ENCODE assay signal across 25 mouse cellular contexts in the genomic region with DNA sequence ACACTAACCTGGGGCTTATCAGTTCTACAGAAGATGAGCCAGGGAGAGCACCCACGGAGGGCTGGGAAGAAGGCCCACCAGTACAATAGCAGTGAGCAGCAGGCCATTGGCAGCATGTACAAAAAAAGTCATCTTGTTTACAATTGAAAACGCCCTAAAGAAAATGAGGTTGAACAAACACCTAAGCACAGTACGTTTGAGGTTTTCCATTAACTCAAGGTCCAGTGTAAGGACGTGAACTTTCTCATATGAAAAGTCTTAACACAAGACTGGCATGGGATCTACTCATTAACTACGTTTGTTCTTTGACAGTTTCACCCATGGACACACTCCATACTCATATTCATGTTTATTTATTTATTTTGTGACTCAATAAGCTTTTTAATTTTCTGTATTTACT.
"Had no signal": no experiment of that assay in that cellular context is flagged by ENCODE, and none has a peak within 500 bp of the region (broad histone marks: within the 10 kb centered on the region; RNA-seq: fewer than 3 reads in every experiment).

No protein-coding gene starts in this region.

- DNase-seq: forebrain, postnatal 0 days; gastrocnemius, postnatal 14 days; gastrocnemius, postnatal 36 days; heart, adult 18-20 months; heart, postnatal 10 days; heart, postnatal 36 days; kidney, adult 8-10 months; liver; liver, embryonic 13.5 days had no signal

- H3K9ac ChIP-seq: forebrain, embryonic 15.5 days; forebrain, postnatal 0 days; heart, embryonic 12.5 days; hindbrain, embryonic 12.5 days; hindbrain, embryonic 14.5 days; intestine, embryonic 15.5 days; limb, embryonic 12.5 days; liver, embryonic 13.5 days; liver, embryonic 15.5 days had no signal

- H3K27me3 ChIP-seq: forebrain, embryonic 15.5 days; heart, embryonic 12.5 days; hindbrain, embryonic 12.5 days; intestine, embryonic 15.5 days; limb, embryonic 12.5 days; liver, embryonic 13.5 days; liver, embryonic 15.5 days had no signal

- H3K4me2 ChIP-seq: forebrain, embryonic 15.5 days; heart, embryonic 12.5 days; hindbrain, embryonic 12.5 days; hindbrain, embryonic 14.5 days; intestine, embryonic 15.5 days; limb, embryonic 12.5 days; liver, embryonic 11.5 days; liver, embryonic 13.5 days; liver, embryonic 15.5 days had no signal

- ATAC-seq: forebrain, embryonic 15.5 days; forebrain, postnatal 0 days; hindbrain, embryonic 16.5 days; inflammation-experienced regulatory T-cells, adult 6 months; intestine, embryonic 15.5 days; intestine, postnatal 0 days had no signal

- H3K4me1 ChIP-seq: forebrain, embryonic 15.5 days; hindbrain, embryonic 12.5 days; intestine, embryonic 15.5 days; limb, embryonic 10.5 days; liver, embryonic 13.5 days; liver, embryonic 15.5 days had no signal

- H3K9me3 ChIP-seq: forebrain, embryonic 15.5 days; heart, embryonic 10.5 days; hindbrain, embryonic 12.5 days; intestine, embryonic 15.5 days; limb, embryonic 10.5 days; liver, embryonic 13.5 days; liver, embryonic 15.5 days had no signal

- H3K27ac ChIP-seq: forebrain, embryonic 15.5 days; heart, embryonic 10.5 days; hindbrain, embryonic 12.5 days; hindbrain, embryonic 14.5 days; intestine, embryonic 15.5 days; kidney, postnatal 0 days; layer of hippocampus, adult 2 months; left cerebral cortex, adult 2 months; limb, embryonic 10.5 days; limb, embryonic 12.5 days; liver, embryonic 13.5 days; liver, embryonic 15.5 days had no signal

- H3K4me3 ChIP-seq: forebrain, embryonic 15.5 days; heart, embryonic 10.5 days; heart, embryonic 12.5 days; hindbrain, embryonic 12.5 days; intestine, embryonic 15.5 days; layer of hippocampus, adult 2 months; left cerebral cortex, adult 2 months; limb, embryonic 10.5 days; limb, embryonic 12.5 days; liver, embryonic 13.5 days; liver, embryonic 15.5 days had no signal

- H3K36me3 ChIP-seq: forebrain, embryonic 15.5 days; heart, embryonic 12.5 days; hindbrain, embryonic 12.5 days; intestine, embryonic 15.5 days; liver, embryonic 13.5 days; liver, embryonic 15.5 days had no signal
